Comparison of ENCODE assay signal across 8 mouse cellular contexts in genomic region chr5:136564613-136565299, GRCm38 (mm10). TPM values are rescaled to one million over a fixed set of nuclear protein-coding genes. Genes with fewer than 3 reads are reported as not detected.
A peak's percentile ranks its signal among the peaks of the same experiment; 100 is the strongest.
DNase-seq lines count a peak whose midpoint lies in the region; ATAC-seq and TF ChIP-seq lines count a peak whose summit lies in the region.

No protein-coding gene starts in this region.

- H3K36me3 ChIP-seq in kidney, embryonic 14.5 days (ENCODE audit: control insufficient read depth, insufficient read depth, low read length): no peaks in the 10 kb centered on the region
- H3K36me3 ChIP-seq in midbrain, postnatal 0 days (ENCODE audit: insufficient read depth, low read length): no peaks in the 10 kb centered on the region

- H3K9me3 ChIP-seq in kidney, embryonic 14.5 days (ENCODE audit: control insufficient read depth, low read length): no peaks in the 10 kb centered on the region
- no peaks in the 10 kb centered on the region for H3K9me3 ChIP-seq in midbrain, postnatal 0 days (ENCODE audit: low read length)

- no peak overlapping the region for H3K27ac ChIP-seq in kidney, embryonic 14.5 days (ENCODE audit: low read depth, low read length)
- no peak overlapping the region for H3K27ac ChIP-seq in cortical plate, adult 2 months (ENCODE audit: insufficient read depth, low read length)
- no peak overlapping the region for H3K27ac ChIP-seq in midbrain, postnatal 0 days (ENCODE audit: low read depth, low read length)

- TF ChIP-seq CTCF in cortical plate, adult 2 months (IDR thresholded peaks at IDR 0.05; ENCODE audit: extremely low read depth, insufficient read depth, low read length): no peak
- TF ChIP-seq CTCF in midbrain, postnatal 0 days (IDR thresholded peaks at IDR 0.05): no peak

- DNase-seq in kidney, postnatal 25 days: no peak
- DNase-seq in induced T-regulatory cell, adult 2 months (ENCODE audit: low read depth): peak; percentile 36
- DNase-seq in midbrain, postnatal 0 days (ENCODE audit: low spot score): no peak
- no peak for DNase-seq in cerebellum, adult 18-20 months
- no peak for DNase-seq in adrenal gland, adult 2 months
- no peak for DNase-seq in Muller cell, postnatal 12 days (ENCODE audit: inconsistent ontology term)

- peak overlapping the region; percentile 99 for H3K4me3 ChIP-seq in kidney, embryonic 14.5 days (ENCODE audit: low read length)
- H3K4me3 ChIP-seq in cortical plate, adult 2 months (ENCODE audit: insufficient read depth, low read length): peak overlapping the region; percentile 94
- H3K4me3 ChIP-seq in midbrain, postnatal 0 days (ENCODE audit: low read depth, low read length): peak overlapping the region; percentile 96

- no peaks in the 10 kb centered on the region for H3K27me3 ChIP-seq in kidney, embryonic 14.5 days (ENCODE audit: control insufficient read depth, insufficient read depth, low read length)
- H3K27me3 ChIP-seq in midbrain, postnatal 0 days (ENCODE audit: insufficient read depth, low read length): no peaks in the 10 kb centered on the region; the same call in 1 of the 2 replicates

- 34% methylated on average over 11 of the region's 11 CpGs for WGBS in kidney, embryonic 14.5 days
- WGBS in midbrain, postnatal 0 days: 36% methylated on average over 11 of the region's 11 CpGs

- ATAC-seq in kidney, embryonic 14.5 days (ENCODE audit: low FRiP score, low TSS enrichment): no peak
- no peak for ATAC-seq in midbrain, postnatal 0 days (ENCODE audit: low FRiP score)

- peak overlapping the region; percentile 99 for H3K4me2 ChIP-seq in kidney, embryonic 14.5 days (replicated peaks; ENCODE audit: low read depth, low read length)
- H3K4me2 ChIP-seq in midbrain, postnatal 0 days (ENCODE audit: low read depth, low read length, poor library complexity, severe bottlenecking): peak overlapping the region; percentile 100

- H3K9ac ChIP-seq in kidney, embryonic 14.5 days (ENCODE audit: low read depth, low read length): peak overlapping the region; percentile 94
- peak overlapping the region; percentile 94; the same call in 1 of the 2 replicates for H3K9ac ChIP-seq in midbrain, postnatal 0 days (replicated peaks; ENCODE audit: low read length, poor library complexity, severe bottlenecking)

- no peak for TF ChIP-seq POLR2A in cortical plate, adult 2 months (IDR thresholded peaks at IDR 0.05; ENCODE audit: extremely low read depth, insufficient read depth, low read length)

- peaks cover 16% of the 10 kb centered on the region for H3K4me1 ChIP-seq in kidney, embryonic 14.5 days (ENCODE audit: control insufficient read depth, insufficient read depth, low read length)
- H3K4me1 ChIP-seq in cortical plate, adult 2 months (ENCODE audit: control insufficient read depth, insufficient read depth, low read length): no peaks in the 10 kb centered on the region
- peaks cover 10% of the 10 kb centered on the region; the same call in 1 of the 2 replicates for H3K4me1 ChIP-seq in midbrain, postnatal 0 days (ENCODE audit: insufficient read depth, low read length)

RNA-seq across cellular contexts. Expression of gene Cux1, which starts 2.5 kb away (rescaled TPM):
- polyA plus RNA-seq in kidney, embryonic 14.5 days (2014; fragmentation: Nextera tagmentation; extraction: Ambion mirVana): 80.6 and 105 TPM in 2 replicates
- 66.5 and 68.0 TPM in 2 replicates for polyA plus RNA-seq in cortical plate, adult 2 months (2012; rRNA removed)
- total RNA-seq in midbrain, postnatal 0 days (2014; rRNA removed): 130 and 133 TPM in 2 replicates
- 89.0 and 97.9 TPM in 2 replicates for polyA plus RNA-seq in midbrain, postnatal 0 days (2015; fragmentation: Nextera tagmentation; extraction: Ambion mirVana)
- total RNA-seq in adrenal gland, adult 2 months (2021): 100 to 1,000 TPM; 101 to 105 TPM
- polyA plus RNA-seq in adrenal gland, adult 2 months (2012; rRNA removed): 46.2 and 52.3 TPM in 2 replicates
